Mouse (Mus musculus): Measurements from ENCODE around the gene Sdhaf2.

DNA sequence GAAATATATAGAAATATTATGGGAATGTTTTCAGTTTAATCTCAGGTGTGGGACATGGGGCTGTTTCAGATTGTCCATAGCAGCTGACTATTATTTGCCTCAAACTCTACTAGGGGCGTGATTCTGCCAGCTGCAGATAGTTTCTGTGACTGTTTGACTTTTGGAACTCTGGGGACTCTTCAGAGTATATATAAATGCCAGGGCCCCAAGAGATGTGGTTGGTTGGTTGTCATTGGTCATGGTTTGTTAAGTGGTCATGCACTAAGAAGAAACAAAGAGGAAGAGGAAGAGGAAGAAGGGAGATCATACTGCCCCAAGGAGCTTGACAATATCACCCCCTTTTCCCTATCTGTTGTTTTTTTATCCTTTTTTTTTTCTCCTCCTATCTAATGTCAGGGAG is 4.0 kb downstream of the Sdhaf2 start:
- TF ChIP-seq POLR2A (IDR thresholded peaks at IDR 0.05; ENCODE audit: low read depth, low read length): no peak
- no peak for TF ChIP-seq CTCF (IDR thresholded peaks at IDR 0.05; ENCODE audit: borderline replicate concordance, insufficient read depth, low read length)

Data from embryonic fibroblast, embryonic 13.5 days (primary cell).